Comparison of ENCODE assay signal across 7 mouse cellular contexts in genomic region chr4:155397511-155398221, GRCm38 (mm10). TPM values are rescaled to one million over a fixed set of nuclear protein-coding genes. Genes with fewer than 3 reads are reported as not detected.
A peak's percentile ranks its signal among the peaks of the same experiment; 100 is the strongest.
DNase-seq lines count a peak whose midpoint lies in the region; ATAC-seq and TF ChIP-seq lines count a peak whose summit lies in the region.

Gene Gabrd, minus strand, starts transcription at chr4:155398112.

- DNase-seq in NIH3T3 (ENCODE audit: low read depth), result peak; percentile 11
- DNase-seq in cerebellum, adult 11 months, result peak; percentile 74
- peak; percentile 32 for DNase-seq in forebrain, postnatal 0 days
- DNase-seq in left cerebral cortex, postnatal 36 days (ENCODE audit: low spot score in 2 of 2), result peak; percentile 55 to 71
- peak; percentile 62 for DNase-seq in midbrain, embryonic 10.5 days (ENCODE audit: low spot score)

- peak within 1 kb of the TSS; percentile 46 for H3K9ac ChIP-seq in forebrain, postnatal 0 days
- no peak within 1 kb of the TSS; the same call in none of the 2 replicates for H3K9ac ChIP-seq in hindbrain, embryonic 15.5 days
- no peak within 1 kb of the TSS for H3K9ac ChIP-seq in stomach, embryonic 15.5 days

- no peaks in the 10 kb centered on the region for H3K4me1 ChIP-seq in forebrain, postnatal 0 days (ENCODE audit: insufficient read depth)
- H3K4me1 ChIP-seq in hindbrain, embryonic 15.5 days (replicated peaks), result peaks cover 10% of the 10 kb centered on the region
- peaks cover 13% of the 10 kb centered on the region for H3K4me1 ChIP-seq in midbrain, embryonic 10.5 days
- peaks cover 8% of the 10 kb centered on the region; the same call in 1 of the 2 replicates for H3K4me1 ChIP-seq in stomach, embryonic 15.5 days

- no peaks in the 10 kb centered on the region for H3K36me3 ChIP-seq in forebrain, postnatal 0 days (ENCODE audit: insufficient read depth)
- no peaks in the 10 kb centered on the region for H3K36me3 ChIP-seq in hindbrain, embryonic 15.5 days
- no peaks in the 10 kb centered on the region for H3K36me3 ChIP-seq in midbrain, embryonic 10.5 days
- no peaks in the 10 kb centered on the region for H3K36me3 ChIP-seq in stomach, embryonic 15.5 days

- H3K4me2 ChIP-seq in forebrain, postnatal 0 days (ENCODE audit: low read depth), result peak within 1 kb of the TSS; percentile 72
- peak within 1 kb of the TSS; percentile 79 for H3K4me2 ChIP-seq in hindbrain, embryonic 15.5 days
- H3K4me2 ChIP-seq in stomach, embryonic 15.5 days, result peak within 1 kb of the TSS; percentile 90

- WGBS in forebrain, postnatal 0 days, result 3% methylated on average over 51 of the region's 57 CpGs
- under 1% methylated on average over 54 of the region's 57 CpGs for WGBS in hindbrain, embryonic 15.5 days
- under 1% methylated on average over 57 of the region's 57 CpGs for WGBS in midbrain, embryonic 10.5 days
- under 1% methylated on average over 44 of the region's 57 CpGs for WGBS in stomach, embryonic 15.5 days

- peak; percentile 69 for ATAC-seq in forebrain, postnatal 0 days
- ATAC-seq in hindbrain, embryonic 15.5 days (ENCODE audit: low FRiP score, low read depth), result 0 out of 2 replicates have a peak, but pooled peaks have one; percentile 30
- peak; percentile 18; the same call in 1 of the 2 replicates for ATAC-seq in stomach, embryonic 15.5 days (ENCODE audit: insufficient read depth, low FRiP score, low read depth)

- H3K4me3 ChIP-seq in forebrain, postnatal 0 days (ENCODE audit: low read depth, low read length), result peak within 1 kb of the TSS; percentile 45
- H3K4me3 ChIP-seq in hindbrain, embryonic 15.5 days, result peak within 1 kb of the TSS; percentile 43
- H3K4me3 ChIP-seq in midbrain, embryonic 10.5 days, result peak within 1 kb of the TSS; percentile 51
- H3K4me3 ChIP-seq in stomach, embryonic 15.5 days (replicated peaks), result peak within 1 kb of the TSS; percentile 39

- intact Hi-C loops in left cerebral cortex, postnatal 36 days (cut with DNase I), result no loop called here

- 0 out of 2 replicates have a peak, but pooled peaks have one; percentile 15 for TF ChIP-seq CTCF in forebrain, postnatal 0 days (IDR thresholded peaks at IDR 0.05; ENCODE audit: low read depth)

- H3K27ac ChIP-seq in forebrain, postnatal 0 days (ENCODE audit: low read depth, low read length), result no peak within 1 kb of the TSS
- no peak within 1 kb of the TSS for H3K27ac ChIP-seq in hindbrain, embryonic 15.5 days (replicated peaks)
- no peak within 1 kb of the TSS for H3K27ac ChIP-seq in midbrain, embryonic 10.5 days (replicated peaks)
- no peak within 1 kb of the TSS for H3K27ac ChIP-seq in stomach, embryonic 15.5 days

- no peaks in the 10 kb centered on the region for H3K9me3 ChIP-seq in forebrain, postnatal 0 days (ENCODE audit: low read length)
- no peaks in the 10 kb centered on the region for H3K9me3 ChIP-seq in hindbrain, embryonic 15.5 days
- no peaks in the 10 kb centered on the region for H3K9me3 ChIP-seq in midbrain, embryonic 10.5 days (replicated peaks)
- H3K9me3 ChIP-seq in stomach, embryonic 15.5 days, result no peaks in the 10 kb centered on the region

- H3K27me3 ChIP-seq in forebrain, postnatal 0 days (ENCODE audit: insufficient read depth, low read length), result peaks cover 29% of the 10 kb centered on the region
- H3K27me3 ChIP-seq in hindbrain, embryonic 15.5 days, result peaks cover 44% of the 10 kb centered on the region
- H3K27me3 ChIP-seq in midbrain, embryonic 10.5 days (ENCODE audit: low read depth, poor library complexity, severe bottlenecking), result peaks cover 58% of the 10 kb centered on the region
- H3K27me3 ChIP-seq in stomach, embryonic 15.5 days (replicated peaks), result peaks cover 17% of the 10 kb centered on the region

RNA-seq across cellular contexts. Expression of gene Gabrd, which starts in this region (rescaled TPM):
- 6.1 and 7.1 TPM in 2 replicates for total RNA-seq in forebrain, postnatal 0 days (2014; rRNA removed)
- 3.8 and 5.1 TPM in 2 replicates for polyA plus RNA-seq in forebrain, postnatal 0 days (2015; fragmentation: Nextera tagmentation; extraction: Ambion mirVana)
- 0.14 and 0.25 TPM in 2 replicates for polyA plus RNA-seq in hindbrain, embryonic 15.5 days (2015; fragmentation: Nextera tagmentation; extraction: Ambion mirVana)
- total RNA-seq in left cerebral cortex, postnatal 36 days (2021), result 10 to 100 TPM; 69.6 to 79.8 TPM
- polyA plus RNA-seq in midbrain, embryonic 10.5 days (2016; fragmentation: Nextera tagmentation; extraction: Ambion mirVana), result not detected in 2 replicates
- polyA plus RNA-seq in stomach, embryonic 15.5 days (2015; fragmentation: Nextera tagmentation; extraction: Ambion mirVana), result 0.06 TPM in 1 of 2 replicates, not detected in the other

Comparison
In these comparisons a context has a peak if more than half of its experiments do, and no peak if none do; other contexts are left out.
1. Peak in ATAC-seq, H3K4me3 ChIP-seq and H3K4me2 ChIP-seq in hindbrain, embryonic 15.5 days; RNA of the gene not detected or under 1 TPM.
2. Peak in DNase-seq and H3K4me3 ChIP-seq in midbrain, embryonic 10.5 days; RNA of the gene not detected or under 1 TPM.
3. Peak in ATAC-seq, H3K4me3 ChIP-seq and H3K4me2 ChIP-seq in stomach, embryonic 15.5 days; RNA of the gene not detected or under 1 TPM.
4. DNase-seq: peak in every context shown above with its lines; median percentile 74 in cerebellum, adult 11 months; 63 in left cerebral cortex, postnatal 36 days; 62 in midbrain, embryonic 10.5 days; 32 in forebrain, postnatal 0 days; 11 in NIH3T3.
5. ATAC-seq: peak in every context shown above with its lines; median percentile 69 in forebrain, postnatal 0 days; 30 in hindbrain, embryonic 15.5 days; 18 in stomach, embryonic 15.5 days.